Mouse (Mus musculus) myocyte (in vitro differentiated cells): ENCODE data around the gene Nfkbie.

ENCODE experiments used
- CEBPB ChIP-seq: IDR thresholded peaks from 2 replicates; pipeline ENCODE4 v1.6.1; 2011; ENCODE audit warnings: mild to moderate bottlenecking, moderate library complexity; ENCODE audit not compliant: poor library complexity, insufficient read depth, severe bottlenecking
- E2F4 ChIP-seq: IDR thresholded peaks from one replicate; pipeline ENCODE4 v1.6.1; 2011; ENCODE audit warnings: mild to moderate bottlenecking, control low read depth, moderate library complexity; ENCODE audit not compliant: insufficient read depth
- MAX ChIP-seq: IDR thresholded peaks from one replicate; pipeline ENCODE4 v1.6.1; 2011; ENCODE audit warnings: low read depth, mild to moderate bottlenecking, control low read depth
- MYOD1 ChIP-seq, 3 experiments: IDR thresholded peaks; one replicate each; pipeline ENCODE4 v1.6.1; 2011; ENCODE audit warnings: control low read depth in 2 of 3, low read depth in 2 of 3, mild to moderate bottlenecking in 2 of 3, moderate library complexity in 1 of 3; ENCODE audit not compliant: insufficient read length in 2 of 3, control insufficient read depth in 1 of 3
- POLR2A ChIP-seq: IDR thresholded peaks from one replicate; pipeline ENCODE4 v1.6.1; 2011; ENCODE audit warnings: low read depth, mild to moderate bottlenecking, control low read depth, moderate library complexity; ENCODE audit not compliant: insufficient read length
- POLR2AphosphoS2 ChIP-seq: IDR thresholded peaks from one replicate; pipeline ENCODE4 v1.6.1; 2011; ENCODE audit warnings: low read depth, control low read depth; ENCODE audit not compliant: insufficient read length
- USF1 ChIP-seq: IDR thresholded peaks from one replicate; pipeline ENCODE4 v1.6.1; 2011; ENCODE audit warnings: low read depth, mild to moderate bottlenecking, control low read depth, moderate library complexity

DNA sequence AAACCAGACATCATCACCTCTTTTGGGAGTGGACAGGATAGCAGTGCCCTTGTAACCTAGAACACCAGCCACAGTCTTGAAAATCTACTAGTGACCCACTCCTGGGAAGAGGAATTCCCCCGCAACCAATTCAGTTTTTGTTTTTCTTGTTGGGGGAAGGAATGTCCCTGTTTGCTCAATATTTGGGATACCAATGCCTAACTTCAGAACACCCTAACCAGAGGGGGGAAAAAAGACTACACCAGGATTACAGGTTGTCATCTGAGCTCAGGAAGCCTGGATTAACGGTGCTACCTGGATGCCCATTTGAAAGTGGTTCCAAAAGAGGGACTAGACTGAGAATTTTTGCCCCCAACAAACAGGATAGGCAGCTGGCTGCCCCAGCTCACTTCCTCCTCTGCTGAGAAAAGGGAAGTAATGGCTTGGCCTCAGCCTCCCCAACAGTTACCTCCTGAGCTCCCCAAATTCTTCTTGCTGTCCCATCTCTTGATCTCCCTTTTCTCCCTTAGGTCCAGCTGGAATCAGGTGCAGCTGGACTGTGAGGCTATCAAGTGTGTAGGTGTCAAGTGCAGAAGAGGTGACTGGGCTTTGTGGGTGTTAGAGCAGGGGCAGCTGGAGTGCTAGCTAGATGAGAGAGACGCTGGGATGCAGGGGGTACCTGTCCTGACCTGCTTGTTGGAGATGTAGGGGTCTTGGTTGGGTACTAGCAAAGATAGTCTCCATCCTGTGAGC lies 1.2 kb downstream of the Nfkbie start:
- TF ChIP-seq E2F4 (no peak), MYOD1 (IDR thresholded peaks at IDR 0.05; ENCODE audit: control insufficient read depth in 1 of 3, insufficient read length in 2 of 3, low read depth in 2 of 3) (no peak), USF1 (no peak), POLR2A (no peak), POLR2AphosphoS2 (no peak), MAX (no peak), CEBPB (no peak)
